Mouse (Mus musculus): Measurements from ENCODE around the gene Wdfy2. TPM values are rescaled to one million over a fixed set of nuclear protein-coding genes. Genes with fewer than 3 reads are reported as not detected.

Wdfy2 gene
- polyA plus RNA-seq (2015; fragmentation: Nextera tagmentation; extraction: Ambion mirVana): 7.7 and 8.2 TPM in 2 replicates

DNA sequence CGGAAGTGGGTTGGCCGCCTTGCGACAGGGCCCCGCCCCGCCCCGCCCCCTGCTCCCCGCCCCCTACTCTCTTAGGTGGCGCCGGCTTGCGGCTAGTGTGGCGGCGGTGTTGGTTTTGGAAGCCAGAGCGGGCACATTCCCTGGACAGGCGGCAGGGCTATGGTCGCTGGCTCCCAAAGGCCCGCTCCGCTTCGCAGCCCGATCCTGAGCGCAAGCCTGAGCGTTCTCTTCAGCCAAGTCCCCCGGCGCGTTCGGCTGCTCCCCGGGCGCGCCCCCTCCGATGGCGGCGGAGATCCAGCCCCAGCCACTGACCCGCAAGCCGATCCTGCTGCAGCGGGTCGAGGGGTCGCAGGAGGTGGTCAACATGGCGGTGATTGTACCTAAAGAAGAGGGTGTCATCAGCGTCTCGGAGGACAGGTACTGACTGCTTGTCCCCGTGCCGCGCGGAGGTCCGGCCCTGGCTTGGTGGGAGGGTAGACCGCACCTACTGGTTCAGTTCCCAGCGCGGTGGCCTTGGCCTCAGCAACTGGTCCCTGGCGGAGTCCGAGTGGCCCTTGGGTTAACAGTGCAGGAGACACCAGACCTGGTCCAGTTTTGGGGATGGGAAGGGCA lies at the start of gene Wdfy2:
Gene Wdfy2 (plus strand): TSS at position 38 of the 612 bp plus-strand sequence.
- peak within 1 kb of the TSS; percentile 90 for H3K27ac ChIP-seq
- ATAC-seq (ENCODE audit: low FRiP score): peak; percentile 69
- peak within 1 kb of the TSS; percentile 68 for H3K4me2 ChIP-seq
- H3K9ac ChIP-seq: peak within 1 kb of the TSS; percentile 92
- H3K27me3 ChIP-seq: no peaks in the 10 kb centered on the region
- peak within 1 kb of the TSS; percentile 76 for H3K4me3 ChIP-seq
- H3K4me1 ChIP-seq (replicated peaks): peaks cover 28% of the 10 kb centered on the region
- H3K36me3 ChIP-seq: peaks cover 7% of the 10 kb centered on the region
- WGBS: under 1% methylated on average over 49 of the region's 49 CpGs
- no peaks in the 10 kb centered on the region for H3K9me3 ChIP-seq

DNA sequence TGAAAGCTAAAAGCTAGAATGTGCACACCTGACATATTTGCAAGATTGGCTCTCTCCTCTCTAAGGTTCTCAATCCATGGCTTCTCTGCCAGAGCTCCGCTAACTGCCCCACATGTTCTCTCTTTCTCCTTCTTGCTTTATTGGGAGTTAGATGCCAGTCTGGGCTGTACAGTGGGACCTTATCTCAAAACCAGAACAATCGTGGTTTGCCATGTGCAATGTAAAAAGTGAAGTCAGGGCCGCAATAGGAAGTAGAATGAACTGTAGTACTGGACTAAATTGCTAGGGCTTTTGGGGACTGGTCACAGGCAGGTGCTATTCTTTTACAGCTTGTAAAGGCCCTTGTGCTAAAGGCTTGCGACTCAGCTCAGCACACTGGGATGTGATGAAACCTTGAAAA lies 48.2 kb upstream of the Wdfy2 start:
- no peaks in the 10 kb centered on the region for H3K9me3 ChIP-seq
- ATAC-seq (ENCODE audit: low FRiP score): no peak
- no peak overlapping the region for H3K4me3 ChIP-seq
- no peak overlapping the region for H3K4me2 ChIP-seq
- no peaks in the 10 kb centered on the region for H3K4me1 ChIP-seq (replicated peaks)
- no peaks in the 10 kb centered on the region for H3K36me3 ChIP-seq
- H3K9ac ChIP-seq: no peak overlapping the region
- H3K27ac ChIP-seq: no peak overlapping the region
- no peaks in the 10 kb centered on the region for H3K27me3 ChIP-seq
- WGBS: 65% methylated on average over 4 of the region's 4 CpGs

DNA sequence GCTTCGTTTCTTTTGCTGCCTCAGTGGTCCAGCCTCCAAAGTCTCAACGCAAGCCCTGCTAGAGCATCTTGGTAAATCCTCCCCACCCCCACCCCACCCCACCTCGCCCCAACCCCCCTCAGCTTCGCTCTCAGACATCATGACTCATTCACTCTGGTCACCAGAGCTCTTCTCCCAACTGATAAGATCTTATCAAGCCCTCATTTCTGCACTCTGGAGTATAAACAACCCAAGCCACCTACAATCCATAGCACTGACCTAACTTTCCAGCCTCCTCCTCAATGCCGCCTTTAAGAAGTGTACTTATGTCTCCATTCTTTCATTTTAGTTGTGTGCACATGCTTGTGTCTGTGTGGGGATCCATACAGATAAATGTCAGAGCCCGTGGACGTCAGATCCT lies 41.8 kb upstream of the Wdfy2 start:
- no peaks in the 10 kb centered on the region for H3K27me3 ChIP-seq
- 86% methylated on average over 7 of the region's 7 CpGs for WGBS
- no peaks in the 10 kb centered on the region for H3K9me3 ChIP-seq
- H3K9ac ChIP-seq: no peak overlapping the region
- H3K4me2 ChIP-seq: no peak overlapping the region
- H3K36me3 ChIP-seq: no peaks in the 10 kb centered on the region
- H3K4me1 ChIP-seq (replicated peaks): peaks cover 8% of the 10 kb centered on the region; the same call in 1 of the 2 replicates
- ATAC-seq (ENCODE audit: low FRiP score): no peak
- H3K27ac ChIP-seq: no peak overlapping the region
- no peak overlapping the region for H3K4me3 ChIP-seq

DNA sequence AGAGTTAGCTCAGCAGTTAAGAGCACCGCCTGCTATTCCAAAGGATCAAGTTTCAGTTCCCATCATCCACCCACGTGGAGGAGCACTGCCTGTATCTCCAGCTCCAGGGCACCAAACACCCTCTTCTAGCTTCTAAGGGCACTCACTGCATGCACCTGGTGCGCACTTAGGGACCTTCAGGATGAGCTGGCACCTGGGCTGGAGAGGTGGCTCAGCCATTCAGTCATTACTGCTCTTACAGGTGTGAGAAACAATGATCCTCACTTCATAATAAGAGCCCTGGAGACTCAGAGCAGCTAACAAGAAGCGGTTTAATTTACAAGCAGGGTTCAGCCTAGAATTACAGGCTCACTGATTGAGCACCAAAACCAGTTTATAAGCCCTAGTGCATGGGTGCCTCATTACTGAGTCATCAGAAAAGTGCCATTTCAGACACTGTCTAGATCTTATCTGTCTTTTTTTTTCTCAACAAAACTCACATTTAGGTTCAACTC lies 38.8 kb upstream of the Wdfy2 start:
- Histone ChIP-seq H3K27ac (no peak overlapping the region), H3K4me1 (replicated peaks) (peaks cover 8% of the 10 kb centered on the region; the same call in 1 of the 2 replicates), H3K27me3 (no peaks in the 10 kb centered on the region), H3K9ac (no peak overlapping the region), H3K4me3 (no peak overlapping the region), H3K9me3 (no peaks in the 10 kb centered on the region), H3K4me2 (peak overlapping the region; percentile 18; the same call in 1 of the 2 replicates), H3K36me3 (no peaks in the 10 kb centered on the region)
- 2% methylated on average over 4 of the region's 4 CpGs for WGBS
- ATAC-seq (ENCODE audit: low FRiP score): no peak

DNA sequence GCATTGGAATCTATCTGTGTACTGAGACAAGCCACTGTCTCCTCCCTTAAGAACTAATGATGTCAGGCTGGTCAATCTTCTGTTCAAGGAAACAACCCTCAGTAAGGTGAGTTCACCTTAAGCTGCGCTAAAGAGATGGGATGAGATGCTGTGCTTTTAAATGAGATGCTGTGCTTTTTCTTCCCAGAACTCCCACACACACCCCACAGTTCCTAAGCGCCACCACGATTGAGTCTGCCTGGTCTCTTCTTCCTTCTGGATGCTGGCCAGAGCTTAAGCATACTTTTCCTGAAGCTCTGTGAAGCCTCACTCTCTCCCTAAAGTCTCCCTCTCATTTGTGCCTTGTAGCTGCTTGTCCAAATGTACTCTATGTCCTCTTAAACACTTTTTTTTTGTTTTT lies 36.7 kb upstream of the Wdfy2 start:
- Histone ChIP-seq H3K27ac (no peak overlapping the region), H3K9ac (no peak overlapping the region), H3K36me3 (no peaks in the 10 kb centered on the region), H3K4me1 (replicated peaks) (peaks cover 8% of the 10 kb centered on the region; the same call in 1 of the 2 replicates), H3K4me3 (no peak overlapping the region), H3K4me2 (no peak overlapping the region), H3K9me3 (no peaks in the 10 kb centered on the region), H3K27me3 (no peaks in the 10 kb centered on the region)
- 85% methylated on average over 3 of the region's 3 CpGs for WGBS
- ATAC-seq (ENCODE audit: low FRiP score): no peak

DNA sequence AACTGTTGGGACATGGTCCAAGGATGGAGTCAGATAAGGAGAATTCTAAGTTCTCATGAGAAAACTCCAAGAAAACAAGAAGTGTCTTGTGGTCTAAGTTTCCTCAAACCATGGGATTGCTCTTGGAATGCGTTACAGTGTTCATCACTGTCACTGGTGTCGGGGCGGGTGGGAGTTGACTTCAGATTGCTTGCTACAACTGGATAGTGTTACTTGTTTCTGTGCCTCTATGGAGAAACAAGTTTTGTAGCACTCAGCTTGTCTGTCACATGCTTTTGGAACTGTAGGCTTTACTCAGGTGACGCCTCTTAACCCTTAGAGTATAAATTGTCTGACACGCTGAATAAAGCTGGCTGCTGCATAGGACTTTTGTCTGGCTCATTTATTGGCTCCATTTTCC lies 34.3 kb upstream of the Wdfy2 start:
- Histone ChIP-seq H3K36me3 (no peaks in the 10 kb centered on the region), H3K27me3 (no peaks in the 10 kb centered on the region), H3K4me2 (no peak overlapping the region), H3K9me3 (no peaks in the 10 kb centered on the region), H3K4me1 (replicated peaks) (peaks cover 3% of the 10 kb centered on the region; the same call in 1 of the 2 replicates), H3K9ac (no peak overlapping the region), H3K27ac (no peak overlapping the region), H3K4me3 (no peak overlapping the region)
- no peak for ATAC-seq (ENCODE audit: low FRiP score)
- 71% methylated on average over 5 of the region's 5 CpGs for WGBS

DNA sequence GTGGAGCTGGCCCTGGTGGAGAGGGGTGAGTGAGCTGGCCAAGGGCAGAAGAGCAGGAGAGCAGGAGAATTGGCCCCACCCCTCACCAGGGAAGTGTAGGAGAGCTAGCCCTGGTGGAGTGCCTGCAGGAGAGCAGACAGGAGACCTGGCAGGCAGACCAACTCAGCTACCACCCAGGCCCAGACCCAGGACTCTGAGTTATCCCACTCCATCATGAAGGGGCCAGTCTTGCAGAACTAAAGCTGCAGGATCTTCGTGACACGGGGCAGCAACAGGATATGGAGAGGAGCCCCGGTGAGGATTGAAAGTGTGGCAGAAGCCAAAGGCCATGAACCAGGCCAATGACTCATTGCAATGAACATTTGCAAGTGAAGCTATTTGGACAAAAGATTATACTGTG lies 30.6 kb upstream of the Wdfy2 start:
- no peaks in the 10 kb centered on the region for H3K27me3 ChIP-seq
- no peak for ATAC-seq (ENCODE audit: low FRiP score)
- H3K4me1 ChIP-seq (replicated peaks): no peaks in the 10 kb centered on the region
- no peaks in the 10 kb centered on the region for H3K36me3 ChIP-seq
- H3K4me2 ChIP-seq: no peak overlapping the region
- 71% methylated on average over 3 of the region's 3 CpGs for WGBS
- H3K27ac ChIP-seq: no peak overlapping the region
- H3K9me3 ChIP-seq: no peaks in the 10 kb centered on the region
- H3K9ac ChIP-seq: no peak overlapping the region
- no peak overlapping the region for H3K4me3 ChIP-seq

DNA sequence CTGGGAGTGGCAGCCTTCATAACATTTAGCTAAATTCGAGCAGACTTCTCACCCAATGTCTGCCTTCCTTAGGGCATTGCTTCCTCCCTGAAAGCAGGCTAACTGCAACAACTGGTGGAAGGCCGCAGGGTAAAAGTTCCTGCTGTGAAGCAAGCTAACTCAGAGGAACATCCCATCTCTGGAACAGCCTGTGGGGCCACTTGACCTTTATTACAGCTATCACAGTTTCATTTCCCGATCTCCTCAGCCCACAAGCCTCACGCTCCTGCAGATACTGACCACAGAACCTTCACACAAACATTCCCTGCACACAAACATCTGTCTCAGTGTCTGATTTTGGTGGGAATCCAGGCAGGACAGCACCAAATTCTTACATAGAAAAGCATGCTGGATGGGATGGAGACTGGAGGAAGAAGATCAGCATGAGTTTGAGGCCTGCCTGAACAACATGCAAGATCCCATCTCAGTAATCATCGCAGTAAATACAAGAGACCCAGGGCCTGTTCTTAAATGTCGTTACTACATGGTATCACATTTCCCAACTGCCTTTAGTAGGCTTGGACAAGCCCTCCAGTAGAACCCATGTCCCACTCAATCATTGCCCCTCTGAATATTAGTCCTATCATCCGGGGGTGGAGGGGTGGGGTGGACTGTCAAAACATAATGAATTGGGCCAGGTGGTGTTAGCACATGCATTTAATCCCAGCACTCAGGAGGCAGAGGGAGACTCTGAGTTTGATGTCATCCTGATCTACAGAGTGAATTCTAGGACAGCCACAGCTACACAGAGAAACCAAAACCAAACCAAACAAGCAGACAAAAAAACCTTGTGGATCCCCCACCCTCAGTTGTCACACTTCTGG lies 28.6 kb upstream of the Wdfy2 start:
- no peak overlapping the region for H3K4me3 ChIP-seq
- no peak overlapping the region for H3K27ac ChIP-seq
- no peaks in the 10 kb centered on the region for H3K27me3 ChIP-seq
- no peak overlapping the region for H3K4me2 ChIP-seq
- H3K36me3 ChIP-seq: no peaks in the 10 kb centered on the region
- H3K9me3 ChIP-seq: no peaks in the 10 kb centered on the region
- no peak for ATAC-seq (ENCODE audit: low FRiP score)
- WGBS: 69% methylated on average over 7 of the region's 7 CpGs
- no peak overlapping the region for H3K9ac ChIP-seq
- no peaks in the 10 kb centered on the region for H3K4me1 ChIP-seq (replicated peaks)

DNA sequence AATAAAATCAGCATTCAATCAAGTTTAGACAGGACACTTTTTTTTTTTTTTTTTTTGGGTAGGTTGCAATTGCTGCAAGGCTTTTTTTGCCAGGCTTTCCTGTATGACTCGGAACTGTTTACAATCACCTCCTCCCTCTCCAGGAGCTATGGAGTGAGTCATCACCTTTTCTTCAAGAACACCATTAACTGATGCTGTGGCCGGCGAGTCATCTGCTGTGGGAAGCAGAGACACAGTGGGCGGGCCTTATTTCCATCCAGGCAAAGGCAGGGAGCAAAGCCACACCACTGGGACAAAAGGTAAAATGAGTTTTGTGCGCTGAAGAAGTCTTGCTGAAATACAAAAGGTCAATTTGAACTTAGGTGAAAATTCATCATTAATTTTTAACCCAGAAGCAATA lies 24.7 kb upstream of the Wdfy2 start:
- no peak for ATAC-seq (ENCODE audit: low FRiP score)
- H3K4me1 ChIP-seq (replicated peaks): no peaks in the 10 kb centered on the region
- H3K4me3 ChIP-seq: no peak overlapping the region
- no peaks in the 10 kb centered on the region for H3K27me3 ChIP-seq
- no peak overlapping the region for H3K27ac ChIP-seq
- no peaks in the 10 kb centered on the region for H3K9me3 ChIP-seq
- no peak overlapping the region for H3K4me2 ChIP-seq
- no peaks in the 10 kb centered on the region for H3K36me3 ChIP-seq
- no peak overlapping the region for H3K9ac ChIP-seq
- 69% methylated on average over 5 of the region's 5 CpGs for WGBS

DNA sequence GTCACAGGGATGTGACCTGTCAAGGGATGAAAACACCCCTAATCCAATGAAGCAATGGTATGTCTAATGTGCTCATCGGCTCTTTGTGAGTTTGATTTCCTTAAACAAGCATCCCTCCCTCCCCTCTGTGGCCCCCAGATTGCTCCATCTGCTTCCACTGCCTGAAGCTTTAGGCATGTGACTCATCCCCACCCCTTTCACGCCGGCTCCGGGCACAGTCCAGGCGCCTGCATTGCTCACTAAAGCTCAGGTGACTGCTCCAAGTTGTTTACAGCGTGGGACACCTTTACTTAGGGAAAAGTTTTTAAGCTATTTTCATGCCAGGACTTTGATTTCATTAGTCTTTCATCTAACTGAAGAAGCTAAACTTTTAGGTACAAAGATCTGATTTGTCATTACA lies 22.9 kb upstream of the Wdfy2 start:
- Histone ChIP-seq H3K4me3 (no peak overlapping the region), H3K27ac (no peak overlapping the region), H3K9ac (no peak overlapping the region), H3K27me3 (no peaks in the 10 kb centered on the region), H3K9me3 (no peaks in the 10 kb centered on the region), H3K36me3 (no peaks in the 10 kb centered on the region), H3K4me1 (replicated peaks) (no peaks in the 10 kb centered on the region), H3K4me2 (no peak overlapping the region)
- ATAC-seq (ENCODE audit: low FRiP score): no peak
- 77% methylated on average over 6 of the region's 6 CpGs for WGBS

DNA sequence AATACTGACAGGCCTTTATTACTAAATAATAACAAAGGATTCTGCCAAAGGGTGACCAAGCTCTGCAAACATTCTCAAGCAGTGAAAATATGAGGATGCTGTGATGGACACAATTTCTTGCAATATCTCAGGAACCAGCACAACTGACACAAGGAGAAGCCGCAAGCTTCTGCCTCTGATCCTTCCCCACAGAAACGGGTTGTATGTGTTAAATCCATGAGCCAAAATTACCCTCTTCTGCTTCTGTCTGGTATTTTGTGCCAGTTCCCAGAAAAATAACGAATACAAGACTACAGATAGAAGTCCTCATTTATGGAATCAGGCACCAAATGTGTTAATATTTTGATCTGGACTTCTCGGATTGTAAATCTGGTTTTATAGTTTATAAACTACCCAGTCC lies 20.7 kb upstream of the Wdfy2 start:
- Histone ChIP-seq H3K9ac (no peak overlapping the region), H3K27me3 (no peaks in the 10 kb centered on the region), H3K9me3 (no peaks in the 10 kb centered on the region), H3K36me3 (no peaks in the 10 kb centered on the region), H3K27ac (no peak overlapping the region), H3K4me2 (no peak overlapping the region), H3K4me3 (no peak overlapping the region), H3K4me1 (replicated peaks) (no peaks in the 10 kb centered on the region)
- ATAC-seq (ENCODE audit: low FRiP score): no peak
- 86% methylated on average over 4 of the region's 4 CpGs for WGBS

DNA sequence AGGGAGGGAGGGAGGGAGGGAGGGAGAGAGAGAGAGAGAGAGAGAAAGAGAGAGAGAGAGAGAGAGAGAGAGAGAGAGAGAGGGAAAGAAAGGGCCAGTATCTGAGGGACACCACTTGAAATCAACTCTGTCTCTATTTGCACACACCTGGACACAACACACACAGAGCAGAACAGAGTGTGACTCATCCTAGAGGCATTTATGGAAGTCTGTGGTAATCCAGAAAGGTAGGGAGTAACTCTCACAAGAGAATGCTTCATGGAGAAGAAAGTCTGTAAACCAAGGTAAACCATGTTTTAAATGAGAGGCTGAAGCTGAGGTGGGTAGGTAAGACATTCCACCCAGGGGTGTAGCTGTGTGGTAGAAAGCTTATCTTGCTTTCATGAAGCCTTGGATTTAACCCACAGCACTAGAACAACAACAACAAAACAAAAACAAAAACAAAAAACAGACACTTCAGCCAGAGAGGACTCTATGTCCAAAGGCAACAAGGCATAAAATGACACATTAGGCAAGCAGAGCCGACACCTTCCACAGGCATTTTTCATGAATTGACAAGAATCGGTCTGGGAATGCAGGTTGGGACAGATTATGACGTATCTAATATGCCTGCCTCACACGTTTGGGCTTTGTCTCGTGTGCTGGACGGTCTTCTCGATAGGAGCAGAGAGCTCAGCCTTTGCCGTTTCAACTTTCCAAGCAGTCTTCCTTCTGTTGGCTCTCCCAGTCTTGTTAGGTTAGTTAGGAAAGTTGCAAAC lies 11.7 kb upstream of the Wdfy2 start:
- no peaks in the 10 kb centered on the region for H3K27me3 ChIP-seq
- ATAC-seq (ENCODE audit: low FRiP score): no peak
- 89% methylated on average over 8 of the region's 8 CpGs for WGBS
- no peak overlapping the region for H3K4me3 ChIP-seq
- no peak overlapping the region for H3K9ac ChIP-seq
- no peak overlapping the region for H3K4me2 ChIP-seq
- no peaks in the 10 kb centered on the region for H3K36me3 ChIP-seq
- no peaks in the 10 kb centered on the region for H3K4me1 ChIP-seq (replicated peaks)
- H3K9me3 ChIP-seq: no peaks in the 10 kb centered on the region
- no peak overlapping the region for H3K27ac ChIP-seq

Data from hindbrain, embryonic 13.5 days (tissue).